Mouse (Mus musculus) stomach, postnatal 0 days (tissue): Measurements from ENCODE around the gene Katnal1.

Experiments
- CTCF ChIP-seq: IDR thresholded peaks from 2 replicates; pipeline ENCODE4 v1.5.1; 2016; ENCODE audit warnings: antibody characterized with exemption, low read depth, mild to moderate bottlenecking, moderate library complexity
- EP300 ChIP-seq: optimal IDR thresholded peaks from 2 replicates; pipeline ENCODE3; 2016; ENCODE audit warnings: antibody characterized with exemption

DNA sequence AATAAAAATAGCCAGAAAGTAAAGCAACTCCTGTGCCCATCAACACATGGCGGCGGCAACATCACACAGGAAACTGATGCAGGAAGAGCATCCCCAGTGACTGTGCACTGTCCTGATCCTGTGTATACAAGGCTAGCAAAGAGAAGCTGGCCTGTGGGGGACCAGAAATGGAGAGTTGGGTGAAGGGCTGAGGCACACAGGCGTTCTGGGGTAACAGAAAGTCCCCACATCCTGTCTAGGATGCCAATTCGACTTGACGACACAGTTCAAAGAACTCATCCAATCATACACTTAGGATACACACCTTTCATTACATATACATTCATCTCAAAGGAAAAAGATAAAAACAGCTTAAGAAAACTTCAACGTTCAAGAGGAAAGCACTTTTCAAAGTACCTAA is 41.1 kb downstream of the Katnal1 start:
- no peak for TF ChIP-seq EP300
- TF ChIP-seq CTCF: no peak
